Mouse (Mus musculus) spleen, adult 2 months (tissue): ENCODE results near the gene Snx25.

Source experiments
- CTCF ChIP-seq: fragments of 200-500 bp; IDR thresholded peaks from 2 replicates; pipeline ENCODE4 v1.5.1; 2011; ENCODE audit warnings: mild to moderate bottlenecking, inconsistent platforms; ENCODE audit not compliant: insufficient read depth, insufficient read length, insufficient replicate concordance; ENCODE audit errors: extremely low read depth
- POLR2A ChIP-seq: fragments of 200-500 bp; IDR thresholded peaks from 2 replicates; pipeline ENCODE4 v1.6.1; 2011; ENCODE audit warnings: low read depth, low read length, inconsistent platforms

GRCm38 (mm10) chr8:46081030-46081429, 70.9 kb downstream of the Snx25 start:
- no peak for TF ChIP-seq CTCF
- no peak for TF ChIP-seq POLR2A
